Mouse (Mus musculus) gastrocnemius, postnatal 25 days (tissue): ENCODE measurements around the gene S100a13. TPM values are rescaled to one million over a fixed set of nuclear protein-coding genes. Genes with fewer than 3 reads are reported as not detected.

Source experiments
- DNase-seq: peaks from one replicate; pipeline ENCODE4 v3.0.0; 2022
- long read RNA-seq, 2 experiments: library from polyadenylated mRNA; stranded (forward); transcript quantifications; one replicate each; pipeline ENCODE4 v2.0.0; 2021
- total RNA-seq, 2 experiments: library from RNA; stranded (reverse); gene quantifications; 1 replicate in 1 of 2; 2 replicates in 1 of 2; pipeline ENCODE4 v1.2.3; 2021

The S100a13 gene
- total RNA-seq = 10 to 100 TPM in 1 of 2 experiments, 1 to 10 TPM in 1; 9.5 to 16.8 TPM
- long read RNA-seq, experiment 1, partial matches to known transcripts = 44 of 48 reads
- long read RNA-seq, experiment 1, other reads (novel, unspliced or antisense) = 4 of 48 reads
- long read RNA-seq, experiment 2, partial matches to known transcripts = 21 of 23 reads
- long read RNA-seq, experiment 2, other reads (novel, unspliced or antisense) = 2 of 23 reads

GRCm38 (mm10) chr3:90513796-90514590 lies at the start of gene S100a13, which contains the start of gene S100a1:
Gene S100a13, plus strand, starts transcription at chr3:90514435.
Gene S100a1, minus strand, starts transcription at chr3:90514392.
- peak; percentile 78 for DNase-seq

- peak; percentile 24 for DNase-seq
Measured at GRCm38 (mm10) chr3:90464552-90465080, 49.6 kb upstream of the S100a13 start.

- peak; percentile 18 for DNase-seq
Measured at GRCm38 (mm10) chr3:90465081-90465685, 49.1 kb upstream of the S100a13 start.

GRCm38 (mm10) chr3:90465686-90466310 lies 48.4 kb upstream of the S100a13 start, which contains the start of gene Npr1:
Gene Npr1, minus strand, starts transcription at chr3:90465866.
- DNase-seq = peak; percentile 70

- DNase-seq = peak; percentile 43
Measured at GRCm38 (mm10) chr3:90466311-90466766, 47.9 kb upstream of the S100a13 start.

GRCm38 (mm10) chr3:90467618-90468300 lies 46.5 kb upstream of the S100a13 start:
- no peak for DNase-seq

DNA sequence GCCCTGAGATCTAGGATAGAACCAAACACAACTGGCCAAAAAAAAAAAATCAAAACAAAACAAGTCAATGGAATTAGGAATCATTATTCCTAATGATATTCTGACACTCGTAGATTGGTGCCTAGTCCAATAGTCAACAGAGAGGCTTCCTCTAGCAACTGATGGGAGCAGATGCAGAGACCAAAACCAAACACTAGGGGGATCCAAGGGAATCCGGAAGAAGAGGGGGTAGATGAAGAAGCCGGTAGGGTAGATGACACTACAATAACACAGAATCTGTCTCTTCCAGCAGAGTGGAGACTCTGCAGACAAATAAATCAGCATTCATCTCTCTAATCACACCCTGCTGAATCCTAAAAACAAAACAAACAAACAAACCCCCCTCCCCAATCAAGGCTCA lies 42.0 kb upstream of the S100a13 start:
- peak; percentile 27 for DNase-seq

GRCm38 (mm10) chr3:90475151-90475830 lies 38.9 kb upstream of the S100a13 start:
- DNase-seq = no peak

- DNase-seq = peak; percentile 96
Measured at GRCm38 (mm10) chr3:90475831-90476611, 38.2 kb upstream of the S100a13 start, which contains the start of gene Ilf2. Gene Ilf2, plus strand, starts transcription at chr3:90476126.

GRCm38 (mm10) chr3:90486998-90487397 lies 27.2 kb upstream of the S100a13 start:
- no peak for DNase-seq

GRCm38 (mm10) chr3:90488576-90488975 lies 25.7 kb upstream of the S100a13 start:
- no peak for DNase-seq

GRCm38 (mm10) chr3:90490696-90491256 lies 23.5 kb upstream of the S100a13 start, which contains the start of gene Snapin:
Gene Snapin, minus strand, starts transcription at chr3:90491033.
- DNase-seq = peak; percentile 93

DNA sequence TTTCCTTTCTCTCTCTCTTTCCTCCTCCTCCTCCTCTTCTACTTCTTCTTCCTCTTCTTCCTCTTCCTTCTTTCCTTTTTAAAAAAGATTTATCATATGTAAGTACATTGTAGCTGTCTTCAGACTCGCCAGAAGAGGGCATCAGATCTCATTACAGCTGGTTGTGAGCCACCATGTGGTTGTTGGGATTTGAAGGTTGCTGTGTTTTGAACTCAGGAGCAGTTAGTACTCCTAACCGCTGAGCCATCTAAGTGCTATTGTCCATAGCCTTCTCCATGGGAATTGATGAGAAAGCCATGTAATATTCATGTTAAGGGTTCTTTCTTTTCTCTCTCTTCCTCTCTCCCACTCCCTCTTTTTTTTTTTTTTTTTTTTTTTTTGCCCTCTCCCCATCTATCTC lies 22.9 kb upstream of the S100a13 start:
- no peak for DNase-seq

GRCm38 (mm10) chr3:90493831-90494540 lies 20.2 kb upstream of the S100a13 start:
- no peak for DNase-seq

DNA sequence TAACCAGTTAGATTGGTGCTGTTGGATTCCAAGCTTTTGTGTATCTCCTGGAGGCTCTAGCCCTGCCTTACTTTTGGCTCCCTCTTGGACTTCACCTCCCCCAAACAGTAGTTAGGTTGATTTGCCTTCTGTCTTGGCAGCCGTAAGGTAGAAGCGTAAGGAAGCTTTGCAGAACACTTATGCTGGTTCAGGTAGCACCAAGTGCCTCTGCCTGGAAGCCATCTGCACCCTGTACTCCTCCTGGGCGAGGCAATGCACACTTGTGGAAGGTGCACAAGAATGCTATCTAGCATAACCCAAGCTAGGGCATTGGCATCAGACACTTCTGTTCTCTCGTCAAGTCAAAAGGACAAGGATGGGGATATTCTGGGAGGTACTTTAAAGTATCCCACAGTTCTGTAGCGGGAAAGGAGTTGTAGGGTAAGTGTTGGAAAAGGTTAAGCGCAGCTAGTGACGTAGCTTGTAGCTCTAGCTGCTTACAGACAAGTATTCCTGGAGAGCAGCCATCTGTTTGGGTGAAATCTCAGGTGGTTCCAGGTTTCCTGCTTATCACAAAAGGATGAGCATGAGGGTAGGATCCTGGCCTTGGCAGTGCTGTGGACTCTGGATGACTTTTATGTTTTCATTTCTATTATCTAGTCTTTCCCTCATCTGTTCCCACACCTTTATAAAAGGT lies 18.2 kb upstream of the S100a13 start:
- DNase-seq = no peak

GRCm38 (mm10) chr3:90497597-90497996 lies 16.6 kb upstream of the S100a13 start:
- DNase-seq = no peak

GRCm38 (mm10) chr3:90503444-90503843 lies 10.8 kb upstream of the S100a13 start:
- DNase-seq = no peak

- no peak for DNase-seq
Measured at GRCm38 (mm10) chr3:90505216-90505615, 9.0 kb upstream of the S100a13 start.
